Mouse (Mus musculus) heart, postnatal 0 days (tissue): Measurements from ENCODE around the gene Timm22.

Experiments
- CTCF ChIP-seq: IDR thresholded peaks from 2 replicates; pipeline ENCODE4 v1.5.1; 2016; ENCODE audit warnings: antibody characterized with exemption, control low read depth, low read depth
- EP300 ChIP-seq: IDR thresholded peaks from 2 replicates; pipeline ENCODE4 v1.6.1; 2016; ENCODE audit warnings: antibody characterized with exemption, low read depth

GRCm38 (mm10) chr11:76459489-76459888 is 52.7 kb downstream of the Timm22 start:
- TF ChIP-seq CTCF: no peak
- no peak for TF ChIP-seq EP300
